Mouse (Mus musculus): ENCODE results near the gene Casp7. TPM values are rescaled to one million over a fixed set of nuclear protein-coding genes. Genes with fewer than 3 reads are reported as not detected.

The Casp7 gene
- polyA plus RNA-seq, 1 experiment from 2014 or later, result 19.6 TPM

GRCm38 (mm10) chr19:56460241-56460640, 63.3 kb downstream of the Casp7 start:
- no peak for DNase-seq (ENCODE audit: low spot score)

GRCm38 (mm10) chr19:56461522-56462101, 64.7 kb downstream of the Casp7 start, which contains the start of gene Plekhs1:
Gene Plekhs1, plus strand, starts transcription at chr19:56461640.
- H3K4me3 ChIP-seq (ENCODE audit: low read depth, low read length), result no peak within 1 kb of the TSS
- 68% methylated on average over 10 of the region's 10 CpGs for WGBS
- no peak within 1 kb of the TSS for H3K27ac ChIP-seq (ENCODE audit: low read depth, low read length)
- no peaks in the 10 kb centered on the region for H3K9me3 ChIP-seq (ENCODE audit: control insufficient read depth, low read length)
- H3K9ac ChIP-seq (ENCODE audit: low read length), result no peak within 1 kb of the TSS
- DNase-seq (ENCODE audit: low spot score) (no peak), ATAC-seq (replicated peaks; ENCODE audit: low FRiP score) (no peak)
- no peak within 1 kb of the TSS for H3K4me2 ChIP-seq (ENCODE audit: low read depth, low read length, severe bottlenecking)
- H3K36me3 ChIP-seq (ENCODE audit: control insufficient read depth, insufficient read depth, low read length), result no peaks in the 10 kb centered on the region
- H3K27me3 ChIP-seq (ENCODE audit: control insufficient read depth, insufficient read depth, low read length), result no peaks in the 10 kb centered on the region
- 0 out of 2 replicates have a peak, but pooled peaks cover 2% of the 10 kb centered on the region for H3K4me1 ChIP-seq (replicated peaks; ENCODE audit: control insufficient read depth, insufficient read depth, low read length)

More at GRCm38 (mm10) chr19:56460241-56460640, 63.3 kb downstream of the Casp7 start:
- no peak for ATAC-seq (replicated peaks; ENCODE audit: low FRiP score)
- Histone ChIP-seq H3K9me3 (ENCODE audit: control insufficient read depth, low read length) (no peaks in the 10 kb centered on the region), H3K27me3 (ENCODE audit: control insufficient read depth, insufficient read depth, low read length) (no peaks in the 10 kb centered on the region), H3K4me2 (ENCODE audit: low read depth, low read length, severe bottlenecking) (no peak overlapping the region), H3K9ac (ENCODE audit: low read length) (no peak overlapping the region), H3K4me3 (ENCODE audit: low read depth, low read length) (no peak overlapping the region), H3K27ac (ENCODE audit: low read depth, low read length) (no peak overlapping the region), H3K4me1 (replicated peaks; ENCODE audit: control insufficient read depth, insufficient read depth, low read length) (0 out of 2 replicates have a peak, but pooled peaks cover 2% of the 10 kb centered on the region), H3K36me3 (ENCODE audit: control insufficient read depth, insufficient read depth, low read length) (no peaks in the 10 kb centered on the region)
- WGBS, result 71% methylated on average over 2 of the region's 2 CpGs

GRCm38 (mm10) chr19:56462786-56463185, 65.9 kb downstream of the Casp7 start:
- H3K4me2 ChIP-seq (ENCODE audit: low read depth, low read length, severe bottlenecking), result no peak overlapping the region
- ATAC-seq (replicated peaks; ENCODE audit: low FRiP score) (no peak), DNase-seq (ENCODE audit: low spot score) (no peak)
- H3K36me3 ChIP-seq (ENCODE audit: control insufficient read depth, insufficient read depth, low read length), result no peaks in the 10 kb centered on the region
- no peaks in the 10 kb centered on the region for H3K9me3 ChIP-seq (ENCODE audit: control insufficient read depth, low read length)
- no peak overlapping the region for H3K27ac ChIP-seq (ENCODE audit: low read depth, low read length)
- no peaks in the 10 kb centered on the region for H3K27me3 ChIP-seq (ENCODE audit: control insufficient read depth, insufficient read depth, low read length)
- H3K4me3 ChIP-seq (ENCODE audit: low read depth, low read length), result no peak overlapping the region
- H3K4me1 ChIP-seq (replicated peaks; ENCODE audit: control insufficient read depth, insufficient read depth, low read length), result 0 out of 2 replicates have a peak, but pooled peaks cover 2% of the 10 kb centered on the region
- H3K9ac ChIP-seq (ENCODE audit: low read length), result no peak overlapping the region
- WGBS, result 82% methylated on average over 4 of the region's 4 CpGs

- H3K4me3 ChIP-seq (ENCODE audit: low read depth, low read length), result no peak overlapping the region
- H3K4me1 ChIP-seq (replicated peaks; ENCODE audit: control insufficient read depth, insufficient read depth, low read length), result no peaks in the 10 kb centered on the region; the same call in 1 of the 2 replicates
- DNase-seq (ENCODE audit: low spot score) (no peak), ATAC-seq (replicated peaks; ENCODE audit: low FRiP score) (no peak)
- H3K27me3 ChIP-seq (ENCODE audit: control insufficient read depth, insufficient read depth, low read length), result no peaks in the 10 kb centered on the region
- no peaks in the 10 kb centered on the region for H3K36me3 ChIP-seq (ENCODE audit: control insufficient read depth, insufficient read depth, low read length)
- H3K9me3 ChIP-seq (ENCODE audit: control insufficient read depth, low read length), result no peaks in the 10 kb centered on the region
- H3K27ac ChIP-seq (ENCODE audit: low read depth, low read length), result no peak overlapping the region
- no peak overlapping the region for H3K9ac ChIP-seq (ENCODE audit: low read length)
- H3K4me2 ChIP-seq (ENCODE audit: low read depth, low read length, severe bottlenecking), result no peak overlapping the region
- WGBS, result 79% methylated on average over 8 of the region's 8 CpGs
These were observed 69.6 kb downstream of the Casp7 start for GRCm38 (mm10) chr19:56466486-56466885.

- no peaks in the 10 kb centered on the region for H3K36me3 ChIP-seq (ENCODE audit: control insufficient read depth, insufficient read depth, low read length)
- no peaks in the 10 kb centered on the region for H3K9me3 ChIP-seq (ENCODE audit: control insufficient read depth, low read length)
- H3K9ac ChIP-seq (ENCODE audit: low read length), result no peak overlapping the region
- H3K4me2 ChIP-seq (ENCODE audit: low read depth, low read length, severe bottlenecking), result no peak overlapping the region
- no peak overlapping the region for H3K4me3 ChIP-seq (ENCODE audit: low read depth, low read length)
- ATAC-seq (replicated peaks; ENCODE audit: low FRiP score) (no peak), DNase-seq (ENCODE audit: low spot score) (no peak)
- H3K27me3 ChIP-seq (ENCODE audit: control insufficient read depth, insufficient read depth, low read length), result no peaks in the 10 kb centered on the region
- WGBS, result 88% methylated on average over 14 of the region's 14 CpGs
- peaks cover 2% of the 10 kb centered on the region; the same call in 1 of the 2 replicates for H3K4me1 ChIP-seq (replicated peaks; ENCODE audit: control insufficient read depth, insufficient read depth, low read length)
- no peak overlapping the region for H3K27ac ChIP-seq (ENCODE audit: low read depth, low read length)
These were observed 73.5 kb downstream of the Casp7 start for GRCm38 (mm10) chr19:56470286-56471020.

GRCm38 (mm10) chr19:56471934-56472333, 75.0 kb downstream of the Casp7 start:
- peaks cover 2% of the 10 kb centered on the region; the same call in 1 of the 2 replicates for H3K4me1 ChIP-seq (replicated peaks; ENCODE audit: control insufficient read depth, insufficient read depth, low read length)
- H3K9ac ChIP-seq (ENCODE audit: low read length), result no peak overlapping the region
- no peak for DNase-seq (ENCODE audit: low spot score)
- no peak for ATAC-seq (replicated peaks; ENCODE audit: low FRiP score)
- H3K4me2 ChIP-seq (ENCODE audit: low read depth, low read length, severe bottlenecking), result no peak overlapping the region
- H3K36me3 ChIP-seq (ENCODE audit: control insufficient read depth, insufficient read depth, low read length), result no peaks in the 10 kb centered on the region
- no peak overlapping the region for H3K4me3 ChIP-seq (ENCODE audit: low read depth, low read length)
- no peaks in the 10 kb centered on the region for H3K27me3 ChIP-seq (ENCODE audit: control insufficient read depth, insufficient read depth, low read length)
- no peaks in the 10 kb centered on the region for H3K9me3 ChIP-seq (ENCODE audit: control insufficient read depth, low read length)
- H3K27ac ChIP-seq (ENCODE audit: low read depth, low read length), result no peak overlapping the region
- 76% methylated on average over 10 of the region's 10 CpGs for WGBS

GRCm38 (mm10) chr19:56474869-56475550, 78.1 kb downstream of the Casp7 start:
- no peak overlapping the region for H3K4me3 ChIP-seq (ENCODE audit: low read depth, low read length)
- WGBS, result 62% methylated on average over 19 of the region's 19 CpGs
- H3K4me2 ChIP-seq (ENCODE audit: low read depth, low read length, severe bottlenecking), result no peak overlapping the region
- H3K9ac ChIP-seq (ENCODE audit: low read length), result no peak overlapping the region
- DNase-seq (ENCODE audit: low spot score) (no peak), ATAC-seq (replicated peaks; ENCODE audit: low FRiP score) (no peak)
- H3K9me3 ChIP-seq (ENCODE audit: control insufficient read depth, low read length), result no peaks in the 10 kb centered on the region
- H3K4me1 ChIP-seq (replicated peaks; ENCODE audit: control insufficient read depth, insufficient read depth, low read length), result peaks cover 2% of the 10 kb centered on the region; the same call in 1 of the 2 replicates
- no peak overlapping the region for H3K27ac ChIP-seq (ENCODE audit: low read depth, low read length)
- no peaks in the 10 kb centered on the region for H3K27me3 ChIP-seq (ENCODE audit: control insufficient read depth, insufficient read depth, low read length)
- H3K36me3 ChIP-seq (ENCODE audit: control insufficient read depth, insufficient read depth, low read length), result no peaks in the 10 kb centered on the region

GRCm38 (mm10) chr19:56476546-56476945, 79.6 kb downstream of the Casp7 start:
- no peak overlapping the region for H3K9ac ChIP-seq (ENCODE audit: low read length)
- ATAC-seq (replicated peaks; ENCODE audit: low FRiP score), result no peak

More at GRCm38 (mm10) chr19:56476546-56476945, 79.6 kb downstream of the Casp7 start:
- no peak for DNase-seq (ENCODE audit: low spot score)
- Histone ChIP-seq H3K4me2 (ENCODE audit: low read depth, low read length, severe bottlenecking) (no peak overlapping the region), H3K4me3 (ENCODE audit: low read depth, low read length) (no peak overlapping the region), H3K27me3 (ENCODE audit: control insufficient read depth, insufficient read depth, low read length) (no peaks in the 10 kb centered on the region), H3K4me1 (replicated peaks; ENCODE audit: control insufficient read depth, insufficient read depth, low read length) (0 out of 2 replicates have a peak, but pooled peaks cover 2% of the 10 kb centered on the region), H3K27ac (ENCODE audit: low read depth, low read length) (no peak overlapping the region), H3K36me3 (ENCODE audit: control insufficient read depth, insufficient read depth, low read length) (no peaks in the 10 kb centered on the region), H3K9me3 (ENCODE audit: control insufficient read depth, low read length) (no peaks in the 10 kb centered on the region)
- 15% methylated on average over 2 of the region's 2 CpGs for WGBS
